ENCODE assay signal across 28 mouse cellular contexts in the genomic region with DNA sequence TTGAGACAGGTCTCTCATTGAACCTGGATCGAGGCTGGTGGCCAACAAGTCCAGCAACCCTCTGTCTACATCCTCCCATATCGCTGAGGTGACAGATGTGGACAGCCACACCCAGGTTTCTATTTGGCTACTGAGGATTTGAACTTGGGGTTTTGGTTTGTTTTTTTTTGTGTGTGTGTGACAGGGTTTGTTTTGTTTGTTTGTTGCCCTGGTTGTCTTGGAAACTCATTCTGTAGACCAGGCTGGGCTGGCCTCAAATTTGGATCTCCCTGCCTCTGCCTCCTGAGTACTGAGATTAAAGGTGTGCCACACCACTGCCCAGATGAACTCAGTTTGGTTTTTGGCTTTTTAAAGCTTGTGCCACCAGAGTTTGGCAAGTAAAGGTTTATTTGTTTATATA. TPM values are rescaled to one million over a fixed set of nuclear protein-coding genes. Genes with fewer than 3 reads are reported as not detected.
DNase-seq lines count a peak whose midpoint lies in the region; ATAC-seq and TF ChIP-seq lines count a peak whose summit lies in the region.
"Had no signal": no experiment of that assay in that cellular context is flagged by ENCODE, and none has a peak within 500 bp of the region (broad histone marks: within the 10 kb centered on the region; RNA-seq: fewer than 3 reads in every experiment).

No protein-coding gene starts in this region.

- H3K79me2 ChIP-seq in heart, adult 2 months (replicated peaks; ENCODE audit: control insufficient read depth, insufficient read depth, low read length) = no peaks in the 10 kb centered on the region; the same call in 1 of the 2 replicates

- no peak overlapping the region for H3K9ac ChIP-seq in heart, adult 2 months (ENCODE audit: low read depth, low read length)
- no peak overlapping the region for H3K9ac ChIP-seq in heart, embryonic 12.5 days
- no peak overlapping the region for H3K9ac ChIP-seq in hindbrain, embryonic 14.5 days
- H3K9ac ChIP-seq: embryonic facial prominence, embryonic 12.5 days; forebrain, embryonic 12.5 days; forebrain, postnatal 0 days; hindbrain, embryonic 12.5 days; intestine, embryonic 15.5 days had no signal

- H3K4me2 ChIP-seq in heart, embryonic 12.5 days = no peak overlapping the region
- H3K4me2 ChIP-seq in hindbrain, embryonic 14.5 days (replicated peaks) = no peak overlapping the region
- H3K4me2 ChIP-seq: embryonic facial prominence, embryonic 12.5 days; forebrain, embryonic 12.5 days; heart, embryonic 11.5 days; hindbrain, embryonic 12.5 days; intestine, embryonic 15.5 days had no signal

- no peak for TF ChIP-seq POLR2A in heart, adult 2 months (IDR thresholded peaks at IDR 0.05; ENCODE audit: insufficient read depth, low read depth, low read length)

- H3K36me3 ChIP-seq in heart, adult 2 months (ENCODE audit: control insufficient read depth, insufficient read depth, low read length) = no peaks in the 10 kb centered on the region
- peaks cover 56% of the 10 kb centered on the region for H3K36me3 ChIP-seq in heart, embryonic 12.5 days
- H3K36me3 ChIP-seq in megakaryocyte, embryonic 14.5 days (replicated peaks; ENCODE audit: low read length) = peaks cover 76% of the 10 kb centered on the region
- H3K36me3 ChIP-seq in hindbrain, embryonic 14.5 days (replicated peaks; ENCODE audit: control insufficient read depth, insufficient read depth) = peaks cover 76% of the 10 kb centered on the region

- TF ChIP-seq CTCF in heart, adult 2 months (IDR thresholded peaks at IDR 0.05) = no peak

- WGBS in heart, adult 2 months = 77% methylated on average over 2 of the region's 2 CpGs
- WGBS in heart, embryonic 12.5 days = 88% methylated on average over 2 of the region's 2 CpGs
- 93% methylated on average over 2 of the region's 2 CpGs for WGBS in hindbrain, embryonic 14.5 days

- H3K27me3 ChIP-seq in heart, adult 2 months (ENCODE audit: control insufficient read depth, insufficient read depth, low read length) = no peaks in the 10 kb centered on the region
- no peaks in the 10 kb centered on the region for H3K27me3 ChIP-seq in heart, embryonic 12.5 days (replicated peaks)
- H3K27me3 ChIP-seq in megakaryocyte, embryonic 14.5 days (replicated peaks) = no peaks in the 10 kb centered on the region
- H3K27me3 ChIP-seq in hindbrain, embryonic 14.5 days (ENCODE audit: control insufficient read depth, insufficient read depth, low read length) = no peaks in the 10 kb centered on the region
- H3K27me3 ChIP-seq: embryonic facial prominence, embryonic 12.5 days; forebrain, embryonic 12.5 days; hindbrain, embryonic 12.5 days; intestine, embryonic 15.5 days; Patski had no signal

- H3K27ac ChIP-seq in heart, adult 2 months = peak overlapping the region; percentile 13; the same call in 1 of the 2 replicates
- no peak overlapping the region for H3K27ac ChIP-seq in heart, embryonic 12.5 days (ENCODE audit: poor library complexity, severe bottlenecking)
- H3K27ac ChIP-seq in hindbrain, embryonic 14.5 days = no peak overlapping the region
- H3K27ac ChIP-seq: embryonic facial prominence, embryonic 12.5 days; forebrain, embryonic 12.5 days; hindbrain, embryonic 12.5 days; hindbrain, postnatal 0 days; intestine, embryonic 15.5 days had no signal

- ATAC-seq in heart, embryonic 12.5 days (ENCODE audit: insufficient number of reproducible peaks, low FRiP score) = no peak
- ATAC-seq in megakaryocyte, adult 5-6 weeks (ENCODE audit: poor library complexity, severe bottlenecking) = no peak
- 0 out of 2 replicates have a peak, but pooled peaks have one; percentile 22 for ATAC-seq in megakaryocyte-erythroid progenitor cell, adult 5-6 weeks (replicated peaks; ENCODE audit: low FRiP score, low TSS enrichment, poor library complexity, severe bottlenecking)
- no peak for ATAC-seq in hindbrain, embryonic 14.5 days (ENCODE audit: low FRiP score)
- ATAC-seq: forebrain, postnatal 0 days; hindbrain, postnatal 0 days; intestine, embryonic 15.5 days; Patski had no signal

- H3K4me3 ChIP-seq in heart, adult 2 months = no peak overlapping the region
- no peak overlapping the region for H3K4me3 ChIP-seq in heart, embryonic 12.5 days
- peak overlapping the region; percentile 31 for H3K4me3 ChIP-seq in megakaryocyte, embryonic 14.5 days (replicated peaks)
- no peak overlapping the region for H3K4me3 ChIP-seq in hindbrain, embryonic 14.5 days (replicated peaks; ENCODE audit: low read length)
- H3K4me3 ChIP-seq: embryonic facial prominence, embryonic 12.5 days; forebrain, embryonic 12.5 days; hindbrain, embryonic 12.5 days; intestine, embryonic 15.5 days had no signal

- no peak for DNase-seq in heart, adult 2 months
- DNase-seq in R1 (ENCODE audit: low read depth, low spot score) = peak; percentile 38
- DNase-seq in gastrocnemius, postnatal 25 days = no peak
- DNase-seq in hindbrain, embryonic 14.5 days (ENCODE audit: low spot score) = no peak
- DNase-seq: adrenal gland, adult 8-10 months; adrenal gland, postnatal 36 days; cerebellum, adult 11 months; cerebellum, adult 8-10 months; cerebellum, postnatal 14 days; embryo, embryonic 11 days; forebrain, postnatal 0 days; heart, postnatal 10 days; heart, postnatal 4 days; kidney, adult 18-20 months had no signal

- peaks cover 2% of the 10 kb centered on the region; the same call in 1 of the 2 replicates for H3K4me1 ChIP-seq in heart, adult 2 months (ENCODE audit: control insufficient read depth, insufficient read depth, low read length)
- H3K4me1 ChIP-seq in heart, embryonic 12.5 days (replicated peaks) = peaks cover 25% of the 10 kb centered on the region
- peaks cover 79% of the 10 kb centered on the region for H3K4me1 ChIP-seq in megakaryocyte, embryonic 14.5 days
- peaks cover 32% of the 10 kb centered on the region for H3K4me1 ChIP-seq in hindbrain, embryonic 14.5 days (replicated peaks; ENCODE audit: control insufficient read depth, insufficient read depth, low read length)

- no peaks in the 10 kb centered on the region for H3K9me3 ChIP-seq in heart, embryonic 12.5 days (replicated peaks)
- H3K9me3 ChIP-seq in megakaryocyte, embryonic 14.5 days = no peaks in the 10 kb centered on the region
- no peaks in the 10 kb centered on the region for H3K9me3 ChIP-seq in hindbrain, embryonic 14.5 days (ENCODE audit: control insufficient read depth, low read length)
- H3K9me3 ChIP-seq: embryonic facial prominence, embryonic 12.5 days; forebrain, embryonic 12.5 days; hindbrain, embryonic 12.5 days; intestine, embryonic 15.5 days had no signal

- no peak for TF ChIP-seq EP300 in heart, adult 2 months (IDR thresholded peaks at IDR 0.05; ENCODE audit: insufficient read depth, low read depth, low read length)

- intact Hi-C loops in heart, adult 2 months (cut with DNase I) = no loop called here

RNA-seq across cellular contexts. Expression of a gene that starts 5.3 kb away (rescaled TPM):
- total RNA-seq in heart, adult 2 months (2021) = 10 to 100 TPM; 13.5 to 14.1 TPM
- polyA plus RNA-seq in heart, adult 2 months (2012; rRNA removed) = 8.6 and 15.8 TPM in 2 replicates
- polyA plus RNA-seq in heart, embryonic 12.5 days (2016; fragmentation: Nextera tagmentation; extraction: Ambion mirVana) = 7.7 and 8.9 TPM in 2 replicates
- 0.60 TPM in 1 of 2 replicates, not detected in the other for polyA plus RNA-seq in megakaryocyte, embryonic 14.5 days (2012; ENCODE audit: insufficient read depth, low replicate concordance)
- total RNA-seq in megakaryocyte, adult 5-6 weeks (2015) = 37.6 and 39.3 TPM in 2 replicates
- 64.2 and 73.3 TPM in 2 replicates for total RNA-seq in megakaryocyte, adult 5-6 weeks (2017)
- total RNA-seq in megakaryocyte-erythroid progenitor cell, adult 5-6 weeks (2014; fragmentation: Nextera tagmentation) = 59.0 and 63.9 TPM in 2 replicates
- 59.2 and 64.2 TPM in 2 replicates for total RNA-seq in megakaryocyte-erythroid progenitor cell, adult 5-6 weeks (2017)
- total RNA-seq in gastrocnemius, postnatal 25 days (2021) = 1 to 10 TPM; 8.2 to 8.3 TPM
- polyA plus RNA-seq in hindbrain, embryonic 14.5 days (2014; fragmentation: Nextera tagmentation; extraction: Ambion mirVana) = 3.0 and 3.9 TPM in 2 replicates

RNA-seq across cellular contexts. Expression of a gene that starts 5.5 kb away (rescaled TPM):
- total RNA-seq in heart, adult 2 months (2021) = 10 to 100 TPM; 16.8 to 18.9 TPM
- 19.0 and 24.2 TPM in 2 replicates for polyA plus RNA-seq in heart, adult 2 months (2012; rRNA removed)
- polyA plus RNA-seq in heart, embryonic 12.5 days (2016; fragmentation: Nextera tagmentation; extraction: Ambion mirVana) = 60.9 and 62.1 TPM in 2 replicates
- 183 and 363 TPM in 2 replicates for polyA plus RNA-seq in megakaryocyte, embryonic 14.5 days (2012; ENCODE audit: insufficient read depth, low replicate concordance)
- 131 and 142 TPM in 2 replicates for total RNA-seq in megakaryocyte, adult 5-6 weeks (2015)
- total RNA-seq in megakaryocyte, adult 5-6 weeks (2017) = 151 TPM in 2 replicates
- 69.0 and 127 TPM in 2 replicates for total RNA-seq in megakaryocyte-erythroid progenitor cell, adult 5-6 weeks (2014; fragmentation: Nextera tagmentation)
- total RNA-seq in megakaryocyte-erythroid progenitor cell, adult 5-6 weeks (2017) = 49.5 and 59.1 TPM in 2 replicates
- total RNA-seq in gastrocnemius, postnatal 25 days (2021) = 10 to 100 TPM; 15.5 TPM
- polyA plus RNA-seq in hindbrain, embryonic 14.5 days (2014; fragmentation: Nextera tagmentation; extraction: Ambion mirVana) = 65.0 and 70.1 TPM in 2 replicates

RNA-seq across cellular contexts. Expression of a gene that starts 8.9 kb away (rescaled TPM):
- 1 to 10 TPM; 5.6 to 6.9 TPM for total RNA-seq in heart, adult 2 months (2021)
- polyA plus RNA-seq in heart, adult 2 months (2012; rRNA removed) = 13.7 and 23.9 TPM in 2 replicates
- 12.8 and 13.6 TPM in 2 replicates for polyA plus RNA-seq in heart, embryonic 12.5 days (2016; fragmentation: Nextera tagmentation; extraction: Ambion mirVana)
- polyA plus RNA-seq in megakaryocyte, embryonic 14.5 days (2012; ENCODE audit: insufficient read depth, low replicate concordance) = 10.4 and 11.3 TPM in 2 replicates
- total RNA-seq in megakaryocyte, adult 5-6 weeks (2015) = 3.3 and 6.1 TPM in 2 replicates
- total RNA-seq in megakaryocyte, adult 5-6 weeks (2017) = 2.8 and 7.3 TPM in 2 replicates
- total RNA-seq in megakaryocyte-erythroid progenitor cell, adult 5-6 weeks (2014; fragmentation: Nextera tagmentation) = 6.0 and 6.9 TPM in 2 replicates
- 1.9 and 3.6 TPM in 2 replicates for total RNA-seq in megakaryocyte-erythroid progenitor cell, adult 5-6 weeks (2017)
- total RNA-seq in gastrocnemius, postnatal 25 days (2021) = 10 to 100 TPM; 34.4 to 42.4 TPM
- polyA plus RNA-seq in hindbrain, embryonic 14.5 days (2014; fragmentation: Nextera tagmentation; extraction: Ambion mirVana) = 560 and 570 TPM in 2 replicates

RNA-seq across cellular contexts. Expression of a gene that starts 18.4 kb away (rescaled TPM):
- not detected for total RNA-seq in heart, adult 2 months (2021)
- polyA plus RNA-seq in heart, adult 2 months (2012; rRNA removed) = 0.16 and 0.26 TPM in 2 replicates
- polyA plus RNA-seq in heart, embryonic 12.5 days (2016; fragmentation: Nextera tagmentation; extraction: Ambion mirVana) = 0.53 and 0.64 TPM in 2 replicates
- polyA plus RNA-seq in megakaryocyte, embryonic 14.5 days (2012; ENCODE audit: insufficient read depth, low replicate concordance) = 1.7 and 3.7 TPM in 2 replicates
- total RNA-seq in megakaryocyte, adult 5-6 weeks (2015) = 0.16 and 0.21 TPM in 2 replicates
- not detected in 2 replicates for total RNA-seq in megakaryocyte, adult 5-6 weeks (2017)
- total RNA-seq in megakaryocyte-erythroid progenitor cell, adult 5-6 weeks (2014; fragmentation: Nextera tagmentation) = 0.92 and 2.5 TPM in 2 replicates
- total RNA-seq in megakaryocyte-erythroid progenitor cell, adult 5-6 weeks (2017) = 0.27 TPM in 1 of 2 replicates, not detected in the other
- total RNA-seq in gastrocnemius, postnatal 25 days (2021) = not detected
- polyA plus RNA-seq in hindbrain, embryonic 14.5 days (2014; fragmentation: Nextera tagmentation; extraction: Ambion mirVana) = 0.16 TPM in 1 of 2 replicates, not detected in the other
- total RNA-seq: gastrocnemius, adult 8-10 months had no signal

RNA-seq across cellular contexts. Expression of a gene that starts 28.0 kb away (rescaled TPM):
- not detected for total RNA-seq in heart, adult 2 months (2021)
- polyA plus RNA-seq in heart, adult 2 months (2012; rRNA removed) = 0.12 and 0.25 TPM in 2 replicates
- not detected in 2 replicates for polyA plus RNA-seq in heart, embryonic 12.5 days (2016; fragmentation: Nextera tagmentation; extraction: Ambion mirVana)
- polyA plus RNA-seq in megakaryocyte, embryonic 14.5 days (2012; ENCODE audit: insufficient read depth, low replicate concordance) = 0.30 TPM in 1 of 2 replicates, not detected in the other
- total RNA-seq in megakaryocyte, adult 5-6 weeks (2015) = not detected in 2 replicates
- total RNA-seq in megakaryocyte, adult 5-6 weeks (2017) = not detected in 2 replicates
- not detected in 2 replicates for total RNA-seq in megakaryocyte-erythroid progenitor cell, adult 5-6 weeks (2014; fragmentation: Nextera tagmentation)
- not detected in 2 replicates for total RNA-seq in megakaryocyte-erythroid progenitor cell, adult 5-6 weeks (2017)
- total RNA-seq in gastrocnemius, postnatal 25 days (2021) = not detected
- 0.27 TPM in 1 of 2 replicates, not detected in the other for polyA plus RNA-seq in hindbrain, embryonic 14.5 days (2014; fragmentation: Nextera tagmentation; extraction: Ambion mirVana)
- total RNA-seq: common myeloid progenitor, adult 5-6 weeks; gastrocnemius, adult 8-10 months; granulocyte monocyte progenitor cell, adult 5-6 weeks; heart, postnatal 10 days; heart, postnatal 4 days; hindbrain, postnatal 0 days had no signal
- polyA plus RNA-seq: forebrain, postnatal 0 days; heart, embryonic 11.5 days; hindbrain, postnatal 0 days had no signal

Comparison
In these comparisons a context has a peak if more than half of its experiments do, and no peak if none do; other contexts are left out.
1. RNA of a gene that starts 8.9 kb away (total RNA-seq): 34.4 to 42.4 TPM in gastrocnemius, postnatal 25 days; 2.8 to 7.3 TPM in megakaryocyte, adult 5-6 weeks, 5.6 to 6.9 TPM in heart, adult 2 months and 1.9 to 6.9 TPM in megakaryocyte-erythroid progenitor cell, adult 5-6 weeks; every median in the first group is over 4 times any median in the second.